Mouse (Mus musculus): ENCODE results near the gene 1700017N19Rik. TPM values are rescaled to one million over a fixed set of nuclear protein-coding genes. Genes with fewer than 3 reads are reported as not detected.

Gene 1700017N19Rik
- polyA plus RNA-seq, 1 experiment from 2014 or later = not detected

DNA sequence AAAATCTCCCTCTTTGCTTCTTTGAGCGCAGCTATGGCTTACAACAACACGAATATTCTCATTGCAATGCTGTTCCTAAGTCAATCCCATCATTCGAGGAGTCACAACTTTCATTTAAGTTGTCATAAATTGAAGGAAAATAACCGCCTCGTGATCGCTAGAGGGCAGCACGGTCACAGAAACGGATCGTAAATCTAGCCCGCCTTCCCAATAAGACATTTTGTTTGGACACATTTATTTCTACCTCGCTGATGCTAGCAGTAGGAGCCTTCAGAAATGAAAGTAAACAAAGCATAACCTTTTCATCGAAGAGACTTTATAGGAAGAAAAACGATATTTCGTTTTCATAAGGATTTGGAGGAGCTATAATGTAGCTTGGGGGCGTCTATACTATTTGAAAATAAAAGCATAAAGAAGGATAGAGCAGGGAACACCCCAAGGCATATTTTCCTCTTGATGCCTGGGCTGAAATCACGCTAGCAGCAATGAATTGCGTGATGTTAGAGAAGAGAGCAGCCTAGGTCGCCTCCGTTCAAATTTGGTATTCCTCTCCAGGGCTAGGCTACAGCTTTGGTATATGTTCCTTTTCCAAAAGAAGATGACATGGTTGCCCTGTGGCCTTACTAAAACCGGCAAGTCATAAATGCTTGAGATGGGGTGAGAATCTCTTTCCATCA is 39.6 kb downstream of the 1700017N19Rik start:
- no peak overlapping the region for H3K27ac ChIP-seq (ENCODE audit: low read depth, low read length)
- peak overlapping the region; percentile 50 for H3K4me2 ChIP-seq
- no peaks in the 10 kb centered on the region for H3K27me3 ChIP-seq (ENCODE audit: control insufficient read depth, insufficient read depth, low read length)
- no peaks in the 10 kb centered on the region for H3K4me1 ChIP-seq (ENCODE audit: control insufficient read depth, insufficient read depth, low read length)
- H3K4me3 ChIP-seq (ENCODE audit: low read depth, low read length) = 0 out of 2 replicates have a peak overlapping the region, but pooled peaks have one; percentile 3
- no peaks in the 10 kb centered on the region for H3K36me3 ChIP-seq (ENCODE audit: control insufficient read depth, insufficient read depth, low read length)
- WGBS (ENCODE audit: insufficient replicate concordance) = 29% methylated on average over 20 of the region's 20 CpGs
- no peaks in the 10 kb centered on the region for H3K9me3 ChIP-seq (replicated peaks; ENCODE audit: control insufficient read depth, low read length)
- ATAC-seq (replicated peaks; ENCODE audit: insufficient number of reproducible peaks, low FRiP score, low TSS enrichment) = no peak
- H3K9ac ChIP-seq (ENCODE audit: low read depth, low read length) = no peak overlapping the region

GRCm38 (mm10) chr10:100642887-100643286 is 52.6 kb downstream of the 1700017N19Rik start:
- no peak overlapping the region for H3K9ac ChIP-seq (ENCODE audit: low read depth, low read length)
- H3K27ac ChIP-seq (ENCODE audit: low read depth, low read length) = no peak overlapping the region
- H3K4me1 ChIP-seq (ENCODE audit: control insufficient read depth, insufficient read depth, low read length) = no peaks in the 10 kb centered on the region
- no peaks in the 10 kb centered on the region for H3K9me3 ChIP-seq (replicated peaks; ENCODE audit: control insufficient read depth, low read length)
- no peak overlapping the region for H3K4me2 ChIP-seq
- H3K27me3 ChIP-seq (ENCODE audit: control insufficient read depth, insufficient read depth, low read length) = no peaks in the 10 kb centered on the region
- no peak for ATAC-seq (replicated peaks; ENCODE audit: insufficient number of reproducible peaks, low FRiP score, low TSS enrichment)
- no peaks in the 10 kb centered on the region for H3K36me3 ChIP-seq (ENCODE audit: control insufficient read depth, insufficient read depth, low read length)
- H3K4me3 ChIP-seq (ENCODE audit: low read depth, low read length) = no peak overlapping the region
- 62% methylated on average over 3 of the region's 3 CpGs for WGBS (ENCODE audit: insufficient replicate concordance)

GRCm38 (mm10) chr10:100645331-100645935 is 55.1 kb downstream of the 1700017N19Rik start:
- Histone ChIP-seq H3K27ac (ENCODE audit: low read depth, low read length) (no peak overlapping the region), H3K9me3 (replicated peaks; ENCODE audit: control insufficient read depth, low read length) (no peaks in the 10 kb centered on the region), H3K4me1 (ENCODE audit: control insufficient read depth, insufficient read depth, low read length) (no peaks in the 10 kb centered on the region), H3K4me2 (no peak overlapping the region), H3K36me3 (ENCODE audit: control insufficient read depth, insufficient read depth, low read length) (no peaks in the 10 kb centered on the region), H3K27me3 (ENCODE audit: control insufficient read depth, insufficient read depth, low read length) (no peaks in the 10 kb centered on the region), H3K4me3 (ENCODE audit: low read depth, low read length) (no peak overlapping the region), H3K9ac (ENCODE audit: low read depth, low read length) (no peak overlapping the region)
- no peak for ATAC-seq (replicated peaks; ENCODE audit: insufficient number of reproducible peaks, low FRiP score, low TSS enrichment)
- 82% methylated on average over 4 of the region's 4 CpGs for WGBS (ENCODE audit: insufficient replicate concordance)

GRCm38 (mm10) chr10:100654183-100654582 is 63.9 kb downstream of the 1700017N19Rik start:
- Histone ChIP-seq H3K27me3 (ENCODE audit: control insufficient read depth, insufficient read depth, low read length) (no peaks in the 10 kb centered on the region), H3K9ac (ENCODE audit: low read depth, low read length) (no peak overlapping the region), H3K4me1 (ENCODE audit: control insufficient read depth, insufficient read depth, low read length) (no peaks in the 10 kb centered on the region), H3K27ac (ENCODE audit: low read depth, low read length) (no peak overlapping the region), H3K4me2 (no peak overlapping the region), H3K36me3 (ENCODE audit: control insufficient read depth, insufficient read depth, low read length) (no peaks in the 10 kb centered on the region), H3K9me3 (replicated peaks; ENCODE audit: control insufficient read depth, low read length) (no peaks in the 10 kb centered on the region), H3K4me3 (ENCODE audit: low read depth, low read length) (no peak overlapping the region)
- ATAC-seq (replicated peaks; ENCODE audit: insufficient number of reproducible peaks, low FRiP score, low TSS enrichment) = no peak

DNA sequence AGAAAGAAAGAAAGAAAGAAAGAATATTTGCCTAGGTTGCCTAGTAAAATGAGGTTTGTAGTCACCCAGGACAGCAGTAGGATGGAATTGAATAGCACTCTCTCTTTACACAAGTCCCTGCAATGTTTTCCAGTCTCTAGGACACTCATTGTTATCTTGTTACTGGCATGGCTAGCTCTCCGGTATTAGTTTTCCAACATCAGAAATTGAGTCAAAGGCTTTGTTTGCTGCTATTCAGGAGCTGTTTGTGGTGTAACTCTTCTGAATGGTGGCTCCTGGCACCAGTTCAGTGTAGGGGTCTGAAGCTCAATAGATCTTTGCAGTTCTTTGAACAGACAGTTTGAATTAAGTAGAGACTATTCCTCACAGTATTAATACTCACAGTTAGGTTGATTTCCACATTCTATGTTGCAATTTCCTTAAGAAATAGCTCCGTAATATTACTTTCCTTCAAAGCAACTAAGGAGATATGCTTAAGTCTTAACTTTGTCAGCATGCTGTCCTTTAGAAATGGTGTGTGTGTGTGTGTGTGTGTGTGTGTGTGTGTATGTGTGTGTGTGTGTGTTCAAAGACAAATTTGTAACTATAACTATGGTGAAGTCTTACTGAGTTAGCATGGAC is 71.8 kb downstream of the 1700017N19Rik start:
- WGBS (ENCODE audit: insufficient replicate concordance) = 63% methylated on average over 2 of the region's 2 CpGs
- Histone ChIP-seq H3K4me1 (ENCODE audit: control insufficient read depth, insufficient read depth, low read length) (no peaks in the 10 kb centered on the region), H3K4me2 (no peak overlapping the region), H3K9me3 (replicated peaks; ENCODE audit: control insufficient read depth, low read length) (no peaks in the 10 kb centered on the region), H3K27me3 (ENCODE audit: control insufficient read depth, insufficient read depth, low read length) (no peaks in the 10 kb centered on the region), H3K36me3 (ENCODE audit: control insufficient read depth, insufficient read depth, low read length) (no peaks in the 10 kb centered on the region), H3K27ac (ENCODE audit: low read depth, low read length) (no peak overlapping the region), H3K4me3 (ENCODE audit: low read depth, low read length) (no peak overlapping the region), H3K9ac (ENCODE audit: low read depth, low read length) (no peak overlapping the region)
- ATAC-seq (replicated peaks; ENCODE audit: insufficient number of reproducible peaks, low FRiP score, low TSS enrichment) = no peak

Other genes with a start within 250 kb of the 1700017N19Rik start
- gene Gm4302, start 249.6 kb upstream of the 1700017N19Rik start, polyA plus RNA-seq (2014; fragmentation: Nextera tagmentation; extraction: Ambion mirVana) = not detected in 2 replicates
- gene Gm4303, start 244.5 kb upstream of the 1700017N19Rik start, polyA plus RNA-seq (2014; fragmentation: Nextera tagmentation; extraction: Ambion mirVana) = not detected in 2 replicates
- gene Gm4305, start 239.4 kb upstream of the 1700017N19Rik start, polyA plus RNA-seq (2014; fragmentation: Nextera tagmentation; extraction: Ambion mirVana) = not detected in 2 replicates
- gene Gm4307, start 229.1 kb upstream of the 1700017N19Rik start, polyA plus RNA-seq (2014; fragmentation: Nextera tagmentation; extraction: Ambion mirVana) = not detected in 2 replicates
- gene Gm4312, start 207.9 kb upstream of the 1700017N19Rik start, polyA plus RNA-seq (2014; fragmentation: Nextera tagmentation; extraction: Ambion mirVana) = not detected in 2 replicates
- 23.2 and 28.7 TPM in 2 replicates for gene Tmtc3, start 103.1 kb upstream of the 1700017N19Rik start, polyA plus RNA-seq (2014; fragmentation: Nextera tagmentation; extraction: Ambion mirVana)
- 3.5 and 4.2 TPM in 2 replicates for gene Cep290, start 102.9 kb upstream of the 1700017N19Rik start, polyA plus RNA-seq (2014; fragmentation: Nextera tagmentation; extraction: Ambion mirVana)
- gene 4930430F08Rik, start 61 bp upstream of the 1700017N19Rik start, polyA plus RNA-seq (2014; fragmentation: Nextera tagmentation; extraction: Ambion mirVana) = 9.2 and 9.4 TPM in 2 replicates